Mouse (Mus musculus) liver, postnatal 0 days (tissue): Measurements from ENCODE around the gene Psmd14.

Experiments used
- CTCF ChIP-seq: sonication (generic); IDR thresholded peaks from 2 replicates; pipeline ENCODE4 v1.5.1; 2016; ENCODE audit warnings: antibody characterized with exemption, low read depth
- EP300 ChIP-seq: IDR thresholded peaks from 2 replicates; pipeline ENCODE4 v1.6.1; 2016; ENCODE audit warnings: antibody characterized with exemption, low read depth, mild to moderate bottlenecking

- TF ChIP-seq CTCF = peak; percentile 48
- no peak for TF ChIP-seq EP300
Observed at GRCm38 (mm10) chr2:61814548-61815473, 103.3 kb downstream of the Psmd14 start.
